Mouse (Mus musculus) midbrain, embryonic 14.5 days (tissue): ENCODE results near the gene Mogs. TPM values are rescaled to one million over a fixed set of nuclear protein-coding genes. Genes with fewer than 3 reads are reported as not detected.
A peak's percentile ranks its signal among the peaks of the same experiment; 100 is the strongest.

Experiments used
- ATAC-seq: fragments of 200-750 bp; cut with Nextera tagmentation; 2 replicates; pipeline ENCODE4 v1.8.0; 2017; ENCODE audit warnings: moderate number of reproducible peaks, moderate library complexity; ENCODE audit not compliant: low FRiP score, low TSS enrichment
- DNase-seq: peaks from one replicate; pipeline ENCODE4 v3.0.0-alpha.2; 2015
- H3K27ac ChIP-seq: fragments of 300-500 bp; sonication (generic); replicated peaks from 2 replicates; pipeline ENCODE4 v1.5.1; 2014; ENCODE audit warnings: mild to moderate bottlenecking, low read depth, low read length, moderate library complexity
- H3K27me3 ChIP-seq: fragments of 300-500 bp; sonication (generic); 2 replicates; pipeline ENCODE4 v1.6.1; 2014; ENCODE audit warnings: low read length, control low read depth, mixed read lengths; ENCODE audit not compliant: control insufficient read depth, insufficient read depth
- H3K36me3 ChIP-seq: fragments of 300-500 bp; sonication (generic); 2 replicates; pipeline ENCODE4 v1.6.1; 2014; ENCODE audit warnings: low read length, control low read depth; ENCODE audit not compliant: control insufficient read depth, insufficient read depth
- H3K4me1 ChIP-seq: fragments of 300-500 bp; sonication (generic); 2 replicates; pipeline ENCODE4 v1.6.1; 2014; ENCODE audit warnings: mild to moderate bottlenecking, antibody characterized with exemption, low read length, control low read depth; ENCODE audit not compliant: control insufficient read depth, insufficient read depth
- H3K4me2 ChIP-seq: fragments of 300-500 bp; sonication (generic); 2 replicates; pipeline ENCODE4 v1.6.1; 2014; ENCODE audit warnings: mild to moderate bottlenecking, low read length, moderate library complexity
- H3K4me3 ChIP-seq: fragments of 300-500 bp; sonication (generic); replicated peaks from 2 replicates; pipeline ENCODE4 v1.5.1; 2014; ENCODE audit warnings: low read depth, low read length
- H3K9ac ChIP-seq: fragments of 300-500 bp; sonication (generic); replicated peaks from 2 replicates; pipeline ENCODE4 v1.6.1; 2014; ENCODE audit warnings: mild to moderate bottlenecking, low read length, moderate library complexity
- H3K9me3 ChIP-seq: fragments of 300-500 bp; sonication (generic); 2 replicates; pipeline ENCODE4 v1.6.1; 2016; ENCODE audit warnings: low read length, control low read depth, mixed read lengths; ENCODE audit not compliant: control insufficient read depth
- WGBS: fragments of 180-500 bp; shearing (Covaris S2); extraction: QIAGEN DNeasy Blood & Tissue Kit; methylation state at CpG from one replicate; pipeline ENCODE4 v1.1.7; 2014; 5-methylcytosine and 5-hydroxymethylcytosine counted together
- polyA plus RNA-seq: library from polyadenylated mRNA; unstranded; fragments of >200 nt; fragmentation: Nextera tagmentation; extraction: Ambion mirVana; gene quantifications from 2 replicates; pipeline ENCODE4 v1.2.1, GENCODE M21; 2014

Mogs gene
- polyA plus RNA-seq, 1 experiment from 2014 or later: 22.4 TPM

DNA sequence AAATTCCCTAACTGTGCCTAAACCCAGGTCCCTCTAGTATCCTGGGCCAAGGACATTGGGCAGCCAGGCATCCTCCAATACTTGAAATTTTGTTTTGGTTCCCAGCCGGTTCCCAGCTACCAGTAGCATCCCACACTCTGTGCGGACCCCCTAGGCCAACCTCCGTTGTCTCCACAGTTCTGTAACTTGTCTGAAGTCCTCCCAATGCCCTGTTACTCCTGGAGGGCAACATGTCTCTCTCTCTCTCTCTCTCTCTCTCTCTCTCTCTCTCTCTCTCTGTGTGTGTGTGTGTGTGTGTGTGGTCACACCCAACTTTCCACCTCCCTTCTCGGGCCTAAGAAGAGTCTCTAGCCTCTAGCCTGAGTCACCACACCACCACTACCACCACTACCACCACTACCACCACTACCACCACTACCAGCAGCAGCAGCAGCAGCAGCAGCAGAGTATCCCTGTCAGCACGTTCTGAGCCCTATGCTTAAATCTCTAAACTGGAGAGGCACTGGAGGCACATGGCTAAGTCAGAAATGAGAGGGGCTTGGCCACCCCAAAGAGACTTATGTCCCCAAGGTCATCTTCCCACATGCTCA, 21.1 kb downstream of the Mogs start:
- Histone ChIP-seq H3K27me3 (0 out of 2 replicates have a peak, but pooled peaks cover 2% of the 10 kb centered on the region), H3K27ac (peak overlapping the region; percentile 90), H3K4me3 (peak overlapping the region; percentile 39), H3K4me2 (peak overlapping the region; percentile 65), H3K4me1 (peaks cover 32% of the 10 kb centered on the region), H3K9ac (peak overlapping the region; percentile 62), H3K9me3 (no peaks in the 10 kb centered on the region), H3K36me3 (no peaks in the 10 kb centered on the region)
- 17% methylated on average over 5 of the region's 5 CpGs for WGBS
- ATAC-seq: peak; percentile 6; the same call in 1 of the 2 replicates
- DNase-seq: no peak

DNA sequence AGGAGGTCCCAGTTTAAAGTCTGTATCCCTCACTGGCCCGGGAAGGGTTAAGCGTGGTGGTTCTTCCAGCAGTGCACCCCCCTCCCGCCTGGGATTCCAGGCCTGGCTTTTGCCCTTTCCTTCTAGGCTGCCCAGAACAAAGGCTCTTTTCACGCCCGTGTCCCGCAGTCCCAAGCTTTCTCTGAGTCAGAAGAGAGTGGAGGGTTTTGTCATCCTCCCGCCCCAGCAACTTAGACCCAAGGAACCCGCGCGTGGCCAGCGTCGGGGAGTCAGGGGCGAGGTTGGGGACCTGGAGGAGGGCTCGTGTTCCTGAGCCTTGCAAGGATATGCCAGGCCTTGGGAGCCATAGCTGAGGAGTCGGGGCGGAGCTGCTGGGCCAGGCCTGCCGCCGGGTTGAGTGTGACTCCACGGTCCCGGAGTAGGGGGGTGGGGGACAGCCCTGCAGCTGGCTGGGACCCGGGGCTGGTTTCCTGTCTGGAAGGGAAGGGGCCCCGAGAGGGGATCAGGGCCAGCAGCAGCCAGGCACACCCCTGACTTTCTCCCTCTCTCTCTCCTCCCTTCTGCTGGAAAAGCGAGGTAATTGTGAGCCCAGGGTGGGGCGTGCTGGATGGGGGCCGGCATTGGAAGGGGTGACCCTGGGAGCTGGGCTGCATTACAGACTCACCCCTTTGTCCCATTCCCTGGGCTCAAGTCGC, 21.7 kb downstream of the Mogs start:
- peaks cover 5% of the 10 kb centered on the region; the same call in 1 of the 2 replicates for H3K27me3 ChIP-seq
- no peaks in the 10 kb centered on the region for H3K9me3 ChIP-seq
- no peaks in the 10 kb centered on the region for H3K36me3 ChIP-seq
- peak overlapping the region; percentile 90 for H3K27ac ChIP-seq
- H3K9ac ChIP-seq: peak overlapping the region; percentile 62
- DNase-seq: peak; percentile 73
- H3K4me3 ChIP-seq: peak overlapping the region; percentile 39
- H3K4me2 ChIP-seq: peak overlapping the region; percentile 65
- H3K4me1 ChIP-seq: peaks cover 34% of the 10 kb centered on the region
- ATAC-seq: peak; percentile 82
- WGBS: under 1% methylated on average over 25 of the region's 26 CpGs

- H3K4me3 ChIP-seq: peak overlapping the region; percentile 39
- WGBS: under 1% methylated on average over 12 of the region's 12 CpGs
- peak overlapping the region; percentile 65 for H3K4me2 ChIP-seq
- H3K36me3 ChIP-seq: no peaks in the 10 kb centered on the region
- peak overlapping the region; percentile 62 for H3K9ac ChIP-seq
- H3K9me3 ChIP-seq: no peaks in the 10 kb centered on the region
- peaks cover 38% of the 10 kb centered on the region for H3K4me1 ChIP-seq
- peak overlapping the region; percentile 90 for H3K27ac ChIP-seq
- H3K27me3 ChIP-seq: peaks cover 7% of the 10 kb centered on the region; the same call in 1 of the 2 replicates
- peak; percentile 78 for DNase-seq
- peak; percentile 55 for ATAC-seq
Observed at GRCm38 (mm10) chr6:83137576-83137950, 22.3 kb downstream of the Mogs start.

- peak overlapping the region; percentile 90 for H3K27ac ChIP-seq
- peaks cover 7% of the 10 kb centered on the region; the same call in 1 of the 2 replicates for H3K27me3 ChIP-seq
- no peaks in the 10 kb centered on the region for H3K36me3 ChIP-seq
- peak overlapping the region; percentile 65 for H3K4me2 ChIP-seq
- peak overlapping the region; percentile 39 for H3K4me3 ChIP-seq
- 2% methylated on average over 11 of the region's 11 CpGs for WGBS
- peak overlapping the region; percentile 62 for H3K9ac ChIP-seq
- H3K4me1 ChIP-seq: peaks cover 38% of the 10 kb centered on the region
- H3K9me3 ChIP-seq: no peaks in the 10 kb centered on the region
- ATAC-seq (peak; percentile 38; the same call in 1 of the 2 replicates), DNase-seq (peak; percentile 54)
Observed at GRCm38 (mm10) chr6:83138056-83138455, 22.8 kb downstream of the Mogs start.

DNA sequence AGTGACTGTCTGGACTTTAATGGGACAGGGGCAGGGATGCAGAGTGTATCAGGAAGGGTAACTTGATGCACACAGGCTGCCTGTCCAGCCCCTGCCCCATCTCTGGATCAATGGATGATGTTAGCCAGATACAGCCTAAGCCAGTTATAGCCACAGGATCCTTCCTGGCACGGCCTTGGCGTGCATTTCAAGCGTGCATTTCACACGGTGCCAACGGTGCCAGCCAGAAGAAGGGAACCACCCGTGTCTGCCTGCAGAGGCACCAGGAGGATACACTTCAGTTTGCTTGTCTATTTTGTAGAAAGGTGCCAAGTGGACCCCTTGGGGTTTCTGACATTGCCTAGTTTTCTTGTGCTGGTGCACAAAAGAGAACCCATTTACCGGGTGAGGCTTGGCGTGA, 24.7 kb downstream of the Mogs start:
- Histone ChIP-seq H3K27me3 (peaks cover 7% of the 10 kb centered on the region; the same call in 1 of the 2 replicates), H3K4me3 (no peak overlapping the region), H3K27ac (no peak overlapping the region), H3K9me3 (no peaks in the 10 kb centered on the region), H3K36me3 (no peaks in the 10 kb centered on the region), H3K4me2 (no peak overlapping the region), H3K9ac (no peak overlapping the region), H3K4me1 (peaks cover 38% of the 10 kb centered on the region)
- no peak for DNase-seq
- ATAC-seq: no peak
- WGBS: 95% methylated on average over 8 of the region's 8 CpGs

DNA sequence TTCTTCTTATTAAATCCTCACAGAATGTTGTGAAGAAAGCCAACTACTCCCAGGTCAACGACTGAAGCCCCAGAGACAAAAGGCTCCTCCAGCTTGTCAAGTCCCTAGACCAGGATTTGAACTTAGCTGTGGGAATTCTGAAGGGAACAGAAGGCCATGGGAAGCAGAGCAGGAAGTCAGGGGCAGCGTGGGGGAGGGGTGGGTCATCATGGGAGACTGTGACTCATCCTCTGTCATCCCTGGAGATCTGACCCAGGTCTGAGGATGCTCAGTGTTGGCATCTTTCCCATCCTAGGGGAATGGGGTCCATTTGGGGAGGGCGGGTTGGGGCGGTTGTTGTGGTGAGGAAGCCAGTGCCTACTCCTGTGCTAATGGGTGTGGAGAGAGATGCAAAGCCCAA, 26.3 kb downstream of the Mogs start:
- WGBS: 32% methylated on average over 4 of the region's 4 CpGs

DNA sequence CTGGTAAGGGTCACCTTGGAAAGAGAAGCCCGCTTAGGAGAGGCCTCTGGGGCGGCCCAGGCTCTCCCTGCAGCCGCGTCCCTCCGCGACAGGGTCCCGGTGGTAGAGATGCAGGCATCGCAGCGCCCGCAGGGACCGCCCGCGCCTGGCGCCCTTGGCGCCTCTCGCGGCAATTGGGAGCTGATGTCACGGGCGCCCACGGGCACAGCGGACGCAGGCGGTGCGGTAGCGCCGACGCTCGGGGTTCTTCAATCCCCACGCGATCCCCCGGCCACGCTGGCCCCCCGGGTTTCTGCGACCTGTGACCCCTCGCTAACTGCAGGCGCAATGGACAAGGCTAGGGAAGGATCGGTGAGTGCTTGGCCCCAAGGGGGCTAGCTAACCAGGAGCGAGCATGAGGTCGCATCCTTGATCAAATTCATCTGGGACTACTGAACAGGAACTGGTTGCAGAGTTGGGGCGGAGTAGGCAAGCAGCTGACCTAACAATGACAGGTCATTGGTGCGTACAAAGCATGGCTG, 27.0 kb downstream of the Mogs start:
- Histone ChIP-seq H3K4me1 (peaks cover 20% of the 10 kb centered on the region), H3K9me3 (no peaks in the 10 kb centered on the region), H3K9ac (peak overlapping the region; percentile 55), H3K36me3 (no peaks in the 10 kb centered on the region), H3K27ac (no peak overlapping the region), H3K27me3 (peaks cover 5% of the 10 kb centered on the region; the same call in 1 of the 2 replicates), H3K4me3 (peak overlapping the region; percentile 31), H3K4me2 (peak overlapping the region; percentile 60)
- DNase-seq (peak; percentile 64), ATAC-seq (no peak)
- WGBS: 2% methylated on average over 41 of the region's 41 CpGs

More for the DNA sequence above, 26.3 kb downstream of the Mogs start:
- Histone ChIP-seq H3K27ac (no peak overlapping the region), H3K9me3 (no peaks in the 10 kb centered on the region), H3K4me1 (peaks cover 26% of the 10 kb centered on the region), H3K36me3 (no peaks in the 10 kb centered on the region), H3K27me3 (peaks cover 5% of the 10 kb centered on the region; the same call in 1 of the 2 replicates), H3K4me3 (no peak overlapping the region), H3K4me2 (peak overlapping the region; percentile 60), H3K9ac (no peak overlapping the region)
- ATAC-seq (no peak), DNase-seq (peak; percentile 19)

DNA sequence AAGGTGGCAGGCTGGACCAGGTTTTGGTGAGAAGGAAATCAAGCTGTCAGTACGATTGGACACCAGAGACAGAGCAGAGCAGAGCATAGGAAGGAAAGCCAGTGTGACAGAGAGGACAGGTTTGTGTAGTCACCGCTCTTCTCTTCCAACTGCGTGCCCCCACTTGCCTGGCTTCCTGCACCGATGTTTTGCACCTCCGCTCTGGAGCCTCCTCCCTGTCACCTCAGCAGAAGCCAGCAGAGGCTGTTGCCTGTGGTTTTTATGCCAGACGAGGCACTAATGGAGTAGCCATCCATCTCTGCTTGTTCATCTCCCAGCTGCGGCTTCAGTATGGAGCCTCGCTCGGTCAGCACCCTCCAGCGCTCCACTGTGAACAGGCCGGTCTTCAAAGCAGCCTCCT, 27.6 kb downstream of the Mogs start:
- Histone ChIP-seq H3K9me3 (no peaks in the 10 kb centered on the region), H3K27me3 (peaks cover 5% of the 10 kb centered on the region; the same call in 1 of the 2 replicates), H3K4me3 (no peak overlapping the region), H3K36me3 (no peaks in the 10 kb centered on the region), H3K4me1 (peaks cover 14% of the 10 kb centered on the region), H3K27ac (no peak overlapping the region), H3K9ac (no peak overlapping the region), H3K4me2 (peak overlapping the region; percentile 60)
- DNase-seq (no peak), ATAC-seq (no peak)
- WGBS: 55% methylated on average over 11 of the region's 11 CpGs
